Mouse (Mus musculus) monocyte, adult 5-6 weeks (primary cell): ENCODE data around the gene Hist1h2bh. TPM values are rescaled to one million over a fixed set of nuclear protein-coding genes. Genes with fewer than 3 reads are reported as not detected.

Experiments
- ATAC-seq: fragments of 153-309, 156-312 bp; replicated peaks from 2 replicates; pipeline ENCODE4 v1.8.0; 2017; ENCODE audit warnings: mild to moderate bottlenecking; ENCODE audit not compliant: low TSS enrichment, insufficient number of reproducible peaks, severe bottlenecking, poor library complexity, low FRiP score
- total RNA-seq: library from RNA; stranded (forward); fragments of 200-1000, 200-491, 200-594 nt; gene quantifications from 3 replicates; pipeline ENCODE4 v1.2.3, GENCODE M21; 2017

Gene Hist1h2bh
- total RNA-seq, 1 experiment from 2014 or later: 2.1 TPM

- no peak for ATAC-seq
These were observed 47.7 kb downstream of the Hist1h2bh start for GRCm38 (mm10) chr13:23495526-23495925.

- ATAC-seq: no peak
These were observed 51.2 kb downstream of the Hist1h2bh start for GRCm38 (mm10) chr13:23491990-23492389.

Other genes starting within 250 kb of the Hist1h2bh start
- 27.6 to 70.6 TPM (median 42.7 TPM) in 3 replicates for gene Zfp322a, start 174.2 kb downstream of the Hist1h2bh start, total RNA-seq
- gene Abt1, start 119.5 kb downstream of the Hist1h2bh start, total RNA-seq: 12.1 to 15.9 TPM (median 13.2 TPM) in 3 replicates
- not detected in 3 replicates for gene Btn1a1, start 77.5 kb downstream of the Hist1h2bh start, total RNA-seq
- gene Btn2a2, start 54.5 kb downstream of the Hist1h2bh start, total RNA-seq: not detected in 3 replicates
- 24.5 to 149 TPM (median 46.4 TPM) in 3 replicates for gene Hist1h4h, start 12.3 kb downstream of the Hist1h2bh start, total RNA-seq
- 1.4 to 11.6 TPM in 2 of 3 replicates, not detected in the other for gene Hist1h2af, start 9.5 kb downstream of the Hist1h2bh start, total RNA-seq
- not detected in 3 replicates for gene Hist1h3g, start 8.0 kb downstream of the Hist1h2bh start, total RNA-seq
- gene Hist1h3f, start 660 bp upstream of the Hist1h2bh start, total RNA-seq: 0.53 to 21.8 TPM (median 16.4 TPM) in 3 replicates
- 42.2 to 123 TPM (median 49.9 TPM) in 3 replicates for gene Hist1h4f, start 8.3 kb upstream of the Hist1h2bh start, total RNA-seq
- gene Hist1h1d, start 9.9 kb upstream of the Hist1h2bh start, total RNA-seq: 16.3 to 25.9 TPM (median 21.9 TPM) in 3 replicates
- gene Hist1h3e, start 19.0 kb upstream of the Hist1h2bh start, total RNA-seq: 12.4 to 48.1 TPM (median 39.4 TPM) in 3 replicates
- gene Hist1h2ae, start 27.8 kb upstream of the Hist1h2bh start, total RNA-seq: 6.1 to 28.4 TPM (median 15.0 TPM) in 3 replicates
- gene Hist1h2bg, start 28.0 kb upstream of the Hist1h2bh start, total RNA-seq: 86.4 to 193 TPM (median 86.9 TPM) in 3 replicates
- gene Hist1h2bf, start 30.8 kb upstream of the Hist1h2bh start, total RNA-seq: 19.2 to 51.4 TPM (median 45.4 TPM) in 3 replicates
- 1.5 to 92.8 TPM (median 16.7 TPM) in 3 replicates for gene Hist1h2ad, start 31.0 kb upstream of the Hist1h2bh start, total RNA-seq
- gene Hist1h3d, start 32.4 kb upstream of the Hist1h2bh start, total RNA-seq: 1.5 to 3.3 TPM (median 2.1 TPM) in 3 replicates
- gene Hist1h4d, start 38.2 kb upstream of the Hist1h2bh start, total RNA-seq: 78.9 to 170 TPM (median 90.0 TPM) in 3 replicates
- 13.1 to 35.9 TPM (median 14.5 TPM) in 3 replicates for gene Hist1h2be, start 77.7 kb upstream of the Hist1h2bh start, total RNA-seq
- 81.6 to 216 TPM (median 97.2 TPM) in 3 replicates for gene Hist1h1e, start 79.2 kb upstream of the Hist1h2bh start, total RNA-seq
- 5.0 to 8.9 TPM (median 8.3 TPM) in 3 replicates for gene Hist1h2ac, start 140.6 kb upstream of the Hist1h2bh start, total RNA-seq
- 28.7 to 101 TPM (median 49.7 TPM) in 3 replicates for gene Hist1h2bc, start 140.8 kb upstream of the Hist1h2bh start, total RNA-seq
- gene Hist1h1t, start 152.4 kb upstream of the Hist1h2bh start, total RNA-seq: not detected in 3 replicates
- gene Hist1h4c, start 155.1 kb upstream of the Hist1h2bh start, total RNA-seq: 82.1 to 150 TPM (median 93.5 TPM) in 3 replicates
- gene Hfe, start 167.5 kb upstream of the Hist1h2bh start, total RNA-seq: 90.6 to 170 TPM (median 150 TPM) in 3 replicates
- gene Hist1h1c, start 195.4 kb upstream of the Hist1h2bh start, total RNA-seq: 589 to 739 TPM (median 677 TPM) in 3 replicates
- 6.8 TPM in 1 of 3 replicates, not detected in the others for gene Hist1h3c, start 202.2 kb upstream of the Hist1h2bh start, total RNA-seq
- gene Hist1h2bb, start 203.3 kb upstream of the Hist1h2bh start, total RNA-seq: 151 to 300 TPM (median 178 TPM) in 3 replicates
- gene Hist1h2ab, start 207.7 kb upstream of the Hist1h2bh start, total RNA-seq: 64.3 to 74.6 TPM in 2 of 3 replicates, not detected in the other
- 9.7 TPM in 1 of 3 replicates, not detected in the others for gene Hist1h3b, start 208.9 kb upstream of the Hist1h2bh start, total RNA-seq
- gene Hist1h4b, start 213.6 kb upstream of the Hist1h2bh start, total RNA-seq: 10.8 to 62.1 TPM (median 12.1 TPM) in 3 replicates
- gene Hist1h4a, start 217.8 kb upstream of the Hist1h2bh start, total RNA-seq: 43.2 to 186 TPM (median 59.3 TPM) in 3 replicates
- gene Hist1h3a, start 219.0 kb upstream of the Hist1h2bh start, total RNA-seq: 4.6 to 86.2 TPM (median 18.3 TPM) in 3 replicates
- gene Hist1h1a, start 220.3 kb upstream of the Hist1h2bh start, total RNA-seq: 55.4 to 86.3 TPM (median 64.8 TPM) in 3 replicates
- gene Trim38, start 226.5 kb upstream of the Hist1h2bh start, total RNA-seq: not detected in 3 replicates